Mouse (Mus musculus): Measurements from ENCODE around the gene Prkd2.

DNA sequence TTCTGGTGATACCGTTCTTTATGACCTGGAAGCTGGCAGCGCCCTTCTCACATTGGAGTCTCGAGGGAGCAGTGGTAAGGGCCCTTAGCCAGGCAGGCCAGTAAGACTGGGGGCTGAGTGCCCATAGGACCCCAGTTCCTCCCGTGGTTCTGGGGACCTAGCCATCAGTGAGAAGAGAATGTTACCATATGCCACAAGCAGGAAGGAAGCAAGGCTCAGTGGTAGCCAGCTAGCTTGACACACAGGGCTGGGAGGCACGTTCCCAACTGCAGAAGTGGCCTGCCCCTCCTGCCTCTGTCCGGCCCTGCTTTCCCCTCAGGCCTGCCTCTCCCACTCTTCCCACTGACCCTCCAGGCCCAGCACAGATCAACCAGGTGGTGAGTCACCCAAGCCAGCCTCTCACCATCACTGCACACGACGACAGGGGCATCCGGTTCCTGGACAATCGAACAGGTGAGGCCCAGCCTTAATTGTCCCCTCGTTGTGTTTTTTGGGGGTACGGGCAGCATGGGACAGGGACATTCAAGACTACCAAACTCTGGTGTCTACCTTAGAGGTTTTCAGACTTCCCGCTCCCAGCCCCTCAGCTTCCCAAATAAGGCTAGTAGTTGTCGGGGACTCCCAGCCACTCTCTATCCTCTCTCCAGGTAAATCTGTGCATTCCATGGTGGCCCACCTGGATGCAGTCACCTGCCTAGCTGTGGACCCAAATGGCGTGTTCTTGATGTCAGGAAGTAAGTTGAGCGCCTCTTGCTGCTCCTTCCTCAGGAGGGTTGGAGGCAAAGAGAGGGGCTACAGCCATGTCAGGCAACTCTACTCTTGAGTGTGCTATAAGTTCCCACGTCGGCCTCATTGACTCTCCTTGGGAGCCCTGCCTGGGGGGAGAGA, 4.5 kb upstream of the Prkd2 start:
- TF ChIP-seq MYC (IDR thresholded peaks at IDR 0.05; ENCODE audit: low read depth, low read length) = no peak
- TF ChIP-seq ZNF384 (IDR thresholded peaks at IDR 0.05; ENCODE audit: low read depth, low read length) = no peak
- TF ChIP-seq POLR2A (IDR thresholded peaks at IDR 0.05; ENCODE audit: low read depth, low read length) = no peak
- TF ChIP-seq MAZ (IDR thresholded peaks at IDR 0.05; ENCODE audit: low read depth, low read length) = no peak
- TF ChIP-seq TCF12 (IDR thresholded peaks at IDR 0.05; ENCODE audit: low read depth, low read length) = no peak
- no peak for TF ChIP-seq USF1 (IDR thresholded peaks at IDR 0.05; ENCODE audit: low read depth, low read length)
- TF ChIP-seq MAFK (IDR thresholded peaks at IDR 0.05; ENCODE audit: insufficient replicate concordance, low read length) = no peak
- no peak for TF ChIP-seq SMC3 (IDR thresholded peaks at IDR 0.05; ENCODE audit: low read depth, low read length)
- TF ChIP-seq NELFE (IDR thresholded peaks at IDR 0.05; ENCODE audit: low read depth, low read length) = no peak
- no peak for TF ChIP-seq TBP (conservative IDR thresholded peaks at IDR 0.05; ENCODE audit: low read depth, low read length)
